Mouse (Mus musculus): ENCODE data around the gene Nubpl. TPM values are rescaled to one million over a fixed set of nuclear protein-coding genes. Genes with fewer than 3 reads are reported as not detected.

The Nubpl gene
- polyA plus RNA-seq, 1 experiment: 20.3 TPM

GRCm38 (mm10) chr12:52247438-52247837, 149.9 kb downstream of the Nubpl start:
- Histone ChIP-seq H3K4me1 (ENCODE audit: control insufficient read depth, insufficient read depth, low read length) (peaks cover 2% of the 10 kb centered on the region), H3K27ac (ENCODE audit: insufficient read depth, low read length) (no peak overlapping the region), H3K36me3 (ENCODE audit: control insufficient read depth, insufficient read depth, low read length, poor library complexity, severe bottlenecking) (no peaks in the 10 kb centered on the region), H3K9me3 (replicated peaks; ENCODE audit: control insufficient read depth, insufficient read depth, low read length, poor library complexity, severe bottlenecking) (no peaks in the 10 kb centered on the region), H3K27me3 (ENCODE audit: control insufficient read depth, insufficient read depth, low read length, poor library complexity, severe bottlenecking) (no peaks in the 10 kb centered on the region), H3K4me3 (ENCODE audit: low read depth, low read length) (no peak overlapping the region), H3K9ac (ENCODE audit: low read depth, poor library complexity, severe bottlenecking) (no peak overlapping the region)
- TF ChIP-seq CTCF (IDR thresholded peaks at IDR 0.05; ENCODE audit: low read depth, low read length) (no peak), POLR2A (IDR thresholded peaks at IDR 0.05; ENCODE audit: insufficient read depth, low read length) (no peak), EP300 (IDR thresholded peaks at IDR 0.05; ENCODE audit: insufficient read depth, low read depth, low read length) (no peak)

GRCm38 (mm10) chr12:52248531-52248930, 151.0 kb downstream of the Nubpl start:
- H3K27me3 ChIP-seq (ENCODE audit: control insufficient read depth, insufficient read depth, low read length, poor library complexity, severe bottlenecking): no peaks in the 10 kb centered on the region
- H3K9ac ChIP-seq (ENCODE audit: low read depth, poor library complexity, severe bottlenecking): no peak overlapping the region
- TF ChIP-seq POLR2A (IDR thresholded peaks at IDR 0.05; ENCODE audit: insufficient read depth, low read length) (no peak), EP300 (IDR thresholded peaks at IDR 0.05; ENCODE audit: insufficient read depth, low read depth, low read length) (no peak), CTCF (IDR thresholded peaks at IDR 0.05; ENCODE audit: low read depth, low read length) (no peak)
- no peak overlapping the region for H3K27ac ChIP-seq (ENCODE audit: insufficient read depth, low read length)
- H3K9me3 ChIP-seq (replicated peaks; ENCODE audit: control insufficient read depth, insufficient read depth, low read length, poor library complexity, severe bottlenecking): no peaks in the 10 kb centered on the region
- no peaks in the 10 kb centered on the region for H3K36me3 ChIP-seq (ENCODE audit: control insufficient read depth, insufficient read depth, low read length, poor library complexity, severe bottlenecking)
- H3K4me1 ChIP-seq (ENCODE audit: control insufficient read depth, insufficient read depth, low read length): no peaks in the 10 kb centered on the region
- H3K4me3 ChIP-seq (ENCODE audit: low read depth, low read length): no peak overlapping the region

GRCm38 (mm10) chr12:52254089-52254488, 156.6 kb downstream of the Nubpl start:
- no peaks in the 10 kb centered on the region for H3K4me1 ChIP-seq (ENCODE audit: control insufficient read depth, insufficient read depth, low read length)
- no peak for TF ChIP-seq CTCF (IDR thresholded peaks at IDR 0.05; ENCODE audit: low read depth, low read length)
- no peak for TF ChIP-seq EP300 (IDR thresholded peaks at IDR 0.05; ENCODE audit: insufficient read depth, low read depth, low read length)
- TF ChIP-seq POLR2A (IDR thresholded peaks at IDR 0.05; ENCODE audit: insufficient read depth, low read length): no peak
- H3K27me3 ChIP-seq (ENCODE audit: control insufficient read depth, insufficient read depth, low read length, poor library complexity, severe bottlenecking): no peaks in the 10 kb centered on the region
- H3K36me3 ChIP-seq (ENCODE audit: control insufficient read depth, insufficient read depth, low read length, poor library complexity, severe bottlenecking): no peaks in the 10 kb centered on the region
- no peak overlapping the region for H3K9ac ChIP-seq (ENCODE audit: low read depth, poor library complexity, severe bottlenecking)
- no peak overlapping the region for H3K27ac ChIP-seq (ENCODE audit: insufficient read depth, low read length)
- H3K4me3 ChIP-seq (ENCODE audit: low read depth, low read length): no peak overlapping the region
- no peaks in the 10 kb centered on the region for H3K9me3 ChIP-seq (replicated peaks; ENCODE audit: control insufficient read depth, insufficient read depth, low read length, poor library complexity, severe bottlenecking)

- Histone ChIP-seq H3K4me3 (ENCODE audit: low read depth, low read length) (no peak overlapping the region), H3K27me3 (ENCODE audit: control insufficient read depth, insufficient read depth, low read length, poor library complexity, severe bottlenecking) (no peaks in the 10 kb centered on the region)
- TF ChIP-seq EP300 (IDR thresholded peaks at IDR 0.05; ENCODE audit: insufficient read depth, low read depth, low read length): no peak
- TF ChIP-seq POLR2A (IDR thresholded peaks at IDR 0.05; ENCODE audit: insufficient read depth, low read length): no peak
- TF ChIP-seq CTCF (IDR thresholded peaks at IDR 0.05; ENCODE audit: low read depth, low read length): no peak
Measured at GRCm38 (mm10) chr12:52268131-52268530, 170.6 kb downstream of the Nubpl start.

GRCm38 (mm10) chr12:52272828-52273227, 175.3 kb downstream of the Nubpl start:
- Histone ChIP-seq H3K4me1 (ENCODE audit: control insufficient read depth, insufficient read depth, low read length) (no peaks in the 10 kb centered on the region), H3K36me3 (ENCODE audit: control insufficient read depth, insufficient read depth, low read length, poor library complexity, severe bottlenecking) (no peaks in the 10 kb centered on the region), H3K9ac (ENCODE audit: low read depth, poor library complexity, severe bottlenecking) (no peak overlapping the region), H3K27me3 (ENCODE audit: control insufficient read depth, insufficient read depth, low read length, poor library complexity, severe bottlenecking) (no peaks in the 10 kb centered on the region), H3K9me3 (replicated peaks; ENCODE audit: control insufficient read depth, insufficient read depth, low read length, poor library complexity, severe bottlenecking) (no peaks in the 10 kb centered on the region), H3K4me3 (ENCODE audit: low read depth, low read length) (no peak overlapping the region), H3K27ac (ENCODE audit: insufficient read depth, low read length) (no peak overlapping the region)
- TF ChIP-seq CTCF (IDR thresholded peaks at IDR 0.05; ENCODE audit: low read depth, low read length) (no peak), POLR2A (IDR thresholded peaks at IDR 0.05; ENCODE audit: insufficient read depth, low read length) (no peak), EP300 (IDR thresholded peaks at IDR 0.05; ENCODE audit: insufficient read depth, low read depth, low read length) (no peak)

More at GRCm38 (mm10) chr12:52268131-52268530, 170.6 kb downstream of the Nubpl start:
- no peaks in the 10 kb centered on the region for H3K36me3 ChIP-seq (ENCODE audit: control insufficient read depth, insufficient read depth, low read length, poor library complexity, severe bottlenecking)
- no peak overlapping the region for H3K9ac ChIP-seq (ENCODE audit: low read depth, poor library complexity, severe bottlenecking)
- no peaks in the 10 kb centered on the region for H3K4me1 ChIP-seq (ENCODE audit: control insufficient read depth, insufficient read depth, low read length)
- H3K9me3 ChIP-seq (replicated peaks; ENCODE audit: control insufficient read depth, insufficient read depth, low read length, poor library complexity, severe bottlenecking): no peaks in the 10 kb centered on the region
- no peak overlapping the region for H3K27ac ChIP-seq (ENCODE audit: insufficient read depth, low read length)

- no peak overlapping the region for H3K9ac ChIP-seq (ENCODE audit: low read depth, poor library complexity, severe bottlenecking)
- TF ChIP-seq CTCF (IDR thresholded peaks at IDR 0.05; ENCODE audit: low read depth, low read length) (no peak), POLR2A (IDR thresholded peaks at IDR 0.05; ENCODE audit: insufficient read depth, low read length) (no peak), EP300 (IDR thresholded peaks at IDR 0.05; ENCODE audit: insufficient read depth, low read depth, low read length) (no peak)
- no peaks in the 10 kb centered on the region for H3K27me3 ChIP-seq (ENCODE audit: control insufficient read depth, insufficient read depth, low read length, poor library complexity, severe bottlenecking)
- H3K27ac ChIP-seq (ENCODE audit: insufficient read depth, low read length): no peak overlapping the region
- no peak overlapping the region for H3K4me3 ChIP-seq (ENCODE audit: low read depth, low read length)
- no peaks in the 10 kb centered on the region for H3K36me3 ChIP-seq (ENCODE audit: control insufficient read depth, insufficient read depth, low read length, poor library complexity, severe bottlenecking)
- H3K4me1 ChIP-seq (ENCODE audit: control insufficient read depth, insufficient read depth, low read length): no peaks in the 10 kb centered on the region
- no peaks in the 10 kb centered on the region for H3K9me3 ChIP-seq (replicated peaks; ENCODE audit: control insufficient read depth, insufficient read depth, low read length, poor library complexity, severe bottlenecking)
Measured at GRCm38 (mm10) chr12:52276320-52276719, 178.8 kb downstream of the Nubpl start.

Measured in ES-Bruce4 (cell line).